Mouse (Mus musculus): Measurements from ENCODE around the gene Lpp. TPM values are rescaled to one million over a fixed set of nuclear protein-coding genes. Genes with fewer than 3 reads are reported as not detected.

The Lpp gene
- total and polyA plus RNA-seq, 3 experiments = not detected

DNA sequence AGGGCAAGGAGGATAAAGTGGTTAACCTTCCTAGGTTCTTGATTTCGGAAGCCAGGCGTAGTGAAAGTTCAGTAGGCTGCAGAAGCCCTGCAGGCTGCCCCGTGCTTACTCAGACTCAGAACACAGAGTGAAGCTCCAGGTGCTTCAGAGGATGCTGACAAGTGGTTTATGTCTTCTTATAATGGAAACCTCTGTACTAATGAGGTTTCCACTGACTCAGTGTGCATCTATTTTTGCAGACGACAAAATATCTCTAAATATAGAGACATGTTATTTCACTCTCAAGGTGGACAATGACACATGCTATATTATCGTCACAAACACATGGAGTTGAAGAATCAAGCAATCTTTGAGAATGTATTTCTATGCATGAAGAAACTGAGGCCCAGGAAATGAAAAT is 446.8 kb downstream of the Lpp start:
- H3K4me3 ChIP-seq (ENCODE audit: control insufficient read depth in 1 of 2, insufficient read depth in 1 of 2, low read depth in 2 of 2, low read length in 2 of 2) = no peak overlapping the region
- H3K9me3 ChIP-seq (replicated peaks; ENCODE audit: insufficient read depth, low read length) = no peaks in the 10 kb centered on the region
- no peaks in the 10 kb centered on the region for H3K79me2 ChIP-seq (ENCODE audit: control insufficient read depth, insufficient read depth, low read length, poor library complexity)
- no peak overlapping the region for H3K9ac ChIP-seq (ENCODE audit: control insufficient read depth, low read depth, low read length, poor library complexity, severe bottlenecking)
- no peak overlapping the region for H3K27ac ChIP-seq (ENCODE audit: control insufficient read depth, low read depth, low read length)
- no peaks in the 10 kb centered on the region for H3K27me3 ChIP-seq (ENCODE audit: control insufficient read depth in 1 of 2, insufficient read depth in 2 of 2, low read length in 2 of 2)
- TF ChIP-seq ZKSCAN1 (IDR thresholded peaks at IDR 0.05; ENCODE audit: low read depth, low read length) (no peak), GABPA (IDR thresholded peaks at IDR 0.05; ENCODE audit: low read depth, low read length) (no peak), SMC3 (IDR thresholded peaks at IDR 0.05; ENCODE audit: low read depth, low read length) (no peak), TBP (IDR thresholded peaks at IDR 0.05; ENCODE audit: low read depth, low read length) (no peak), RAD21 (IDR thresholded peaks at IDR 0.05; ENCODE audit: low read depth, low read length) (no peak), USF1 (IDR thresholded peaks at IDR 0.05; ENCODE audit: low read depth, low read length) (no peak), NELFE (IDR thresholded peaks at IDR 0.05; ENCODE audit: low read depth, low read length) (no peak)
- no peaks in the 10 kb centered on the region for H3K4me1 ChIP-seq (ENCODE audit: control insufficient read depth in 1 of 2, insufficient read depth in 2 of 2, low read length in 2 of 2)
- H3K36me3 ChIP-seq (ENCODE audit: control insufficient read depth in 1 of 2, insufficient read depth in 2 of 2, low read length in 2 of 2) = no peaks in the 10 kb centered on the region
- DNase-seq (ENCODE audit: low read depth, low spot score) = no peak

DNA sequence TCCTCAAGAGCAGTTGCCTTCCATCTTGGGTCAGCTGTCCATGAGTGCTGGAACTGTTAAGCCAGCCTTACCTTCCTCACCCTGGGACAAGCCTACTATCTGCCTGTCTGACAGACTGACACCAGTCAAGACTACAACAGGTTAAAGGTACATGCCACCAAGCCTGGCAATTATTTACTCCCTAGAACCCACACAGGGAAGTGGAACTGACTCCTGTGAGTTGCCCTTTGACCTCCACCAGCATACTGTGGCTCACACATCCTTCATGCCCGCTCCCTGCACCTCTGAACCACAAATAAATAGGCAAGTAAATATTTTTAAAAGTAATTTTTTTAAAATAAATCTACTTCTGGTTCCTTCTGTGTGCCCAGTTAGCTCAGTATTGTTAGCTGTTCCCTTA is 452.8 kb downstream of the Lpp start:
- no peaks in the 10 kb centered on the region for H3K27me3 ChIP-seq (ENCODE audit: control insufficient read depth in 1 of 2, insufficient read depth in 2 of 2, low read length in 2 of 2)
- H3K4me1 ChIP-seq (ENCODE audit: control insufficient read depth in 1 of 2, insufficient read depth in 2 of 2, low read length in 2 of 2) = no peaks in the 10 kb centered on the region
- H3K79me2 ChIP-seq (ENCODE audit: control insufficient read depth, insufficient read depth, low read length, poor library complexity) = no peaks in the 10 kb centered on the region
- H3K9me3 ChIP-seq (replicated peaks; ENCODE audit: insufficient read depth, low read length) = no peaks in the 10 kb centered on the region
- TF ChIP-seq EP300 (IDR thresholded peaks at IDR 0.05; ENCODE audit: low read depth in 1 of 2, low read length in 2 of 2) (no peak), MAFK (IDR thresholded peaks at IDR 0.05; ENCODE audit: borderline replicate concordance, low read depth, low read length) (no peak), TBP (IDR thresholded peaks at IDR 0.05; ENCODE audit: low read depth, low read length) (no peak), GABPA (IDR thresholded peaks at IDR 0.05; ENCODE audit: low read depth, low read length) (no peak), ZMIZ1 (IDR thresholded peaks at IDR 0.05; ENCODE audit: low read depth, low read length) (no peak), ZKSCAN1 (IDR thresholded peaks at IDR 0.05; ENCODE audit: low read depth, low read length) (no peak), MXI1 (IDR thresholded peaks at IDR 0.05; ENCODE audit: low read depth, low read length) (no peak), CHD1 (IDR thresholded peaks at IDR 0.05; ENCODE audit: low read depth, low read length) (no peak), USF1 (IDR thresholded peaks at IDR 0.05; ENCODE audit: low read depth, low read length) (no peak), MAZ (IDR thresholded peaks at IDR 0.05; ENCODE audit: low read depth, low read length) (no peak), HCFC1 (IDR thresholded peaks at IDR 0.05; ENCODE audit: low read depth, low read length) (no peak)
- no peak overlapping the region for H3K4me3 ChIP-seq (ENCODE audit: control insufficient read depth in 1 of 2, insufficient read depth in 1 of 2, low read depth in 2 of 2, low read length in 2 of 2)
- DNase-seq (ENCODE audit: low read depth, low spot score) = no peak
- no peaks in the 10 kb centered on the region for H3K36me3 ChIP-seq (ENCODE audit: control insufficient read depth in 1 of 2, insufficient read depth in 2 of 2, low read length in 2 of 2)
- H3K9ac ChIP-seq (ENCODE audit: control insufficient read depth, low read depth, low read length, poor library complexity, severe bottlenecking) = no peak overlapping the region
- no peak overlapping the region for H3K27ac ChIP-seq (ENCODE audit: control insufficient read depth, low read depth, low read length)

DNA sequence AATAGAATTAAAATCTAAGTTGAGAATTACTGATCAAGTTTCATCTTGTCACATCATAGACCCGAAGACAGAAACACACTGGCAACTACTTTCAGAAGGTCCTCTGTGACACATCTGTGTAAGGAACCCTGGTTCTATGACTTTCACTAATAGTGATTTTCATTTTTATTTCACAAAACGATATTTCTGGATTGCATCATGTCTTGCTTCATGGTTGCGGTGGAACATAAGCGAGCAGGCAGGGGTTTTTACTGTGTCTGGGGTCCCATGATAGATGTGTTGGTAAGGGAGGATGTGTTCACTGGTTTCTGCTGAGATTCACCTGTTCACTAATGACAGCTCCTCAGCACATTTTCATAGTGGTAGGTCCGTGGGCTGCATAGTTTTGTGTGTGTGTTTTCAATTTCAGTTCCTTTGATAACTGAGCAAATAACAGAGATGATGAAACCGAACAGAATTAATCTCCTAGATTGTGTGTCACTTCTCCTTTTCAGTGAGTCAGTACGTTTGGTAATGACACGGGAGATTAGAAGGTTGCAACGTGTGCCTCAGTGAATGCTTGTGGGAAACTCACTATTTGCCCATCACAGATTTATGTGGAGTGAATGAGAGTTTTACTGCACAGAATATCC is 466.3 kb downstream of the Lpp start:
- no peak overlapping the region for H3K27ac ChIP-seq (ENCODE audit: control insufficient read depth, low read depth, low read length)

More for the DNA sequence above, 466.3 kb downstream of the Lpp start:
- no peak for DNase-seq (ENCODE audit: low read depth, low spot score)
- Histone ChIP-seq H3K4me3 (ENCODE audit: control insufficient read depth in 1 of 2, insufficient read depth in 1 of 2, low read depth in 2 of 2, low read length in 2 of 2) (no peak overlapping the region), H3K79me2 (ENCODE audit: control insufficient read depth, insufficient read depth, low read length, poor library complexity) (no peaks in the 10 kb centered on the region), H3K4me1 (ENCODE audit: control insufficient read depth in 1 of 2, insufficient read depth in 2 of 2, low read length in 2 of 2) (no peaks in the 10 kb centered on the region), H3K9me3 (replicated peaks; ENCODE audit: insufficient read depth, low read length) (no peaks in the 10 kb centered on the region), H3K27me3 (ENCODE audit: control insufficient read depth in 1 of 2, insufficient read depth in 2 of 2, low read length in 2 of 2) (no peaks in the 10 kb centered on the region), H3K36me3 (ENCODE audit: control insufficient read depth in 1 of 2, insufficient read depth in 2 of 2, low read length in 2 of 2) (no peaks in the 10 kb centered on the region), H3K9ac (ENCODE audit: control insufficient read depth, low read depth, low read length, poor library complexity, severe bottlenecking) (no peak overlapping the region)
- TF ChIP-seq RCOR1 (IDR thresholded peaks at IDR 0.05; ENCODE audit: low read depth, low read length) (no peak), MAZ (IDR thresholded peaks at IDR 0.05; ENCODE audit: low read depth, low read length) (no peak), ELF1 (IDR thresholded peaks at IDR 0.05; ENCODE audit: low read depth, low read length) (no peak), BHLHE40 (IDR thresholded peaks at IDR 0.05; ENCODE audit: borderline replicate concordance, low read depth, low read length) (no peak), GATA1 (IDR thresholded peaks at IDR 0.05; ENCODE audit: low read depth, low read length) (no peak), RAD21 (IDR thresholded peaks at IDR 0.05; ENCODE audit: low read depth, low read length) (no peak), JUND (IDR thresholded peaks at IDR 0.05; ENCODE audit: low read depth, low read length) (no peak), MAX (IDR thresholded peaks at IDR 0.05; ENCODE audit: low read length) (no peak), SIN3A (IDR thresholded peaks at IDR 0.05; ENCODE audit: low read length) (no peak)
